Mouse (Mus musculus) neural tube, embryonic 10.5 days (tissue): Measurements from ENCODE around the gene Cfap73.

ENCODE experiments used
- DNase-seq: peaks from one replicate; pipeline ENCODE4 v3.0.0-alpha.2; 2017; ENCODE audit warnings: low spot score; ENCODE audit errors: extremely low spot score

Gene Cfap73

GRCm38 (mm10) chr5:120647814-120648491 lies 13.9 kb upstream of the Cfap73 start:
- DNase-seq = no peak

GRCm38 (mm10) chr5:120647361-120647760 lies 13.3 kb upstream of the Cfap73 start:
- no peak for DNase-seq

- DNase-seq = no peak
Measured at GRCm38 (mm10) chr5:120645851-120646250, 11.8 kb upstream of the Cfap73 start.

- DNase-seq = no peak
Measured at GRCm38 (mm10) chr5:120644227-120644626, 10.2 kb upstream of the Cfap73 start.

- DNase-seq = no peak
Measured at GRCm38 (mm10) chr5:120643365-120644085, 9.5 kb upstream of the Cfap73 start.

GRCm38 (mm10) chr5:120640094-120640493 lies 6.1 kb upstream of the Cfap73 start:
- DNase-seq = no peak

- no peak for DNase-seq
Measured at GRCm38 (mm10) chr5:120635633-120636032, 1.6 kb upstream of the Cfap73 start.

- no peak for DNase-seq
Measured at GRCm38 (mm10) chr5:120634860-120635259, 825 bp upstream of the Cfap73 start.

- no peak for DNase-seq
Measured at GRCm38 (mm10) chr5:120631892-120632291, 2.1 kb downstream of the Cfap73 start.

- DNase-seq = no peak
Measured at GRCm38 (mm10) chr5:120631128-120631527, 2.9 kb downstream of the Cfap73 start.

- no peak for DNase-seq
Measured at GRCm38 (mm10) chr5:120628624-120629023, 5.4 kb downstream of the Cfap73 start.

- no peak for DNase-seq
Measured at GRCm38 (mm10) chr5:120627515-120628300, 6.3 kb downstream of the Cfap73 start.

- DNase-seq = peak; percentile 49
Measured at GRCm38 (mm10) chr5:120626399-120626798, 7.6 kb downstream of the Cfap73 start.

GRCm38 (mm10) chr5:120624427-120624826 lies 9.6 kb downstream of the Cfap73 start:
- DNase-seq = no peak

- no peak for DNase-seq
Measured at GRCm38 (mm10) chr5:120622198-120622851, 11.7 kb downstream of the Cfap73 start.

- DNase-seq = no peak
Measured at GRCm38 (mm10) chr5:120621846-120622197, 12.2 kb downstream of the Cfap73 start.

- no peak for DNase-seq
Measured at GRCm38 (mm10) chr5:120621078-120621765, 12.8 kb downstream of the Cfap73 start.

GRCm38 (mm10) chr5:120620375-120621077 lies 13.5 kb downstream of the Cfap73 start:
- peak; percentile 88 for DNase-seq

- peak; percentile 69 for DNase-seq
Measured at GRCm38 (mm10) chr5:120619201-120619600, 14.8 kb downstream of the Cfap73 start.

- DNase-seq = no peak
Measured at GRCm38 (mm10) chr5:120618778-120619177, 15.3 kb downstream of the Cfap73 start.
